Mouse (Mus musculus): Measurements from ENCODE around the gene Nabp1. TPM values are rescaled to one million over a fixed set of nuclear protein-coding genes. Genes with fewer than 3 reads are reported as not detected.

Gene Nabp1
- polyA plus RNA-seq, 1 experiment from 2014 or later: 7.4 TPM

DNA sequence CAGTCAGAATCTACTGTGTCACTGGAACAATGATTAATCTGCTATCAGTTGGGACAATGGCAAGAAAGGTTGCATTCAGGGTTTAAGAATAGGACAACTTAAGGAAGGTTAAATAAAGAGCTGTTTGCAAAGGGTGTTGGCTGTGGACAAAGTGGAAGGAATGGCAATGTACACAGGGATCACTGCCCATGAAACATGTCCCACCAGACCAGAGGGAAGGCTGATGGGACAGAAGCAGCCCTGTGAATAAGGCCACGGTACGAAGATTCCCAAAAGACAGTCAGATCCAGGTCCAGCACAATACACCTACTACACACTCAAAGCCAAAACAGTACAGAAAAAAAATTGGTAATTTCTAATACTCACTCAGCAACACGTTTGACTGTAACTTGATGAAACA is 30.3 kb upstream of the Nabp1 start:
- Histone ChIP-seq H3K9ac (no peak overlapping the region), H3K27me3 (no peaks in the 10 kb centered on the region), H3K4me3 (no peak overlapping the region), H3K4me2 (no peak overlapping the region), H3K36me3 (ENCODE audit: poor library complexity, severe bottlenecking) (no peaks in the 10 kb centered on the region), H3K9me3 (replicated peaks) (no peaks in the 10 kb centered on the region), H3K4me1 (no peaks in the 10 kb centered on the region), H3K27ac (no peak overlapping the region)
- WGBS: 59% methylated on average over 3 of the region's 3 CpGs
- ATAC-seq: no peak

DNA sequence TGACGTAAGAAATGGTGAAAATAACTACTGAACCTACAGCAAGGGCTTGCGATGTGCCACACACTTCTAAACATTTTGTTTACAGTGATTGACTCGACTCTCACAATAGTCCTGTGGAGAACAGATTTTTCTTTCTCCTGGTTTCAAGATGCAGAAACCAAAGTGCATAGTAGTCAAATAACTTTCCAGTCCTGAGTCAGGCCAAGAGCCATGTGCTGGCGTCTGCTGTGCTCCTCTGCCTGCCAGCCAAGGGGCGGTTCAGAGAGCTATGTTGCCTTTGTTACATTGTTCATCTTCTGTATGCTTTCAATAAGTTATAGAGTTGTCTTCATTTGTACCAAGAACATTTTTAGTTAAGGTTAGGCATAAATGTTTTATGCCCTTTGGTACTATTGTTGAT is 29.2 kb upstream of the Nabp1 start:
- Histone ChIP-seq H3K4me2 (no peak overlapping the region), H3K9ac (no peak overlapping the region), H3K36me3 (ENCODE audit: poor library complexity, severe bottlenecking) (no peaks in the 10 kb centered on the region), H3K9me3 (replicated peaks) (no peaks in the 10 kb centered on the region), H3K27me3 (no peaks in the 10 kb centered on the region), H3K4me1 (no peaks in the 10 kb centered on the region), H3K27ac (no peak overlapping the region), H3K4me3 (no peak overlapping the region)
- ATAC-seq: no peak
- WGBS: 76% methylated on average over 5 of the region's 5 CpGs

DNA sequence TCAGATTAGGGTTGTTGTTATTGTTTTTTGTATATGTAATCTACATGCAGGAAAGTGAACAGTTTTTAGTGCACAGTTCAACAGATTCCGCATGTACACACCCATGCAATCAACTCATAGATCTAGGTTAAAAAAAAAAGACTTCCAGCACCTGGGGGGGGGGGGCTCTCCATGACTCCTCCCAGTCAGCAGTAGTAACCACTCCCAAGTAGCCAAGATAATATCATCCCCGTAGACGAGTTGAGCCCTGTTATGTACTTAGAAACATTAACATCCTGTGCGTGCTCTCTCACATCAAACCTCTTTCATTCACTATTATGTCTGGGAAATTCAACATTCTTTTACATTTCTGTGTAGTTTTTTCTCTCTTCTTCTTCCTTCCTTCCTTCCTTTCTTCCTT is 28.0 kb upstream of the Nabp1 start:
- no peaks in the 10 kb centered on the region for H3K27me3 ChIP-seq
- no peak overlapping the region for H3K27ac ChIP-seq
- no peak overlapping the region for H3K9ac ChIP-seq
- H3K9me3 ChIP-seq (replicated peaks): no peaks in the 10 kb centered on the region
- H3K4me1 ChIP-seq: no peaks in the 10 kb centered on the region
- H3K36me3 ChIP-seq (ENCODE audit: poor library complexity, severe bottlenecking): no peaks in the 10 kb centered on the region
- no peak overlapping the region for H3K4me2 ChIP-seq
- WGBS: 92% methylated on average over 4 of the region's 4 CpGs
- no peak for ATAC-seq
- H3K4me3 ChIP-seq: no peak overlapping the region

DNA sequence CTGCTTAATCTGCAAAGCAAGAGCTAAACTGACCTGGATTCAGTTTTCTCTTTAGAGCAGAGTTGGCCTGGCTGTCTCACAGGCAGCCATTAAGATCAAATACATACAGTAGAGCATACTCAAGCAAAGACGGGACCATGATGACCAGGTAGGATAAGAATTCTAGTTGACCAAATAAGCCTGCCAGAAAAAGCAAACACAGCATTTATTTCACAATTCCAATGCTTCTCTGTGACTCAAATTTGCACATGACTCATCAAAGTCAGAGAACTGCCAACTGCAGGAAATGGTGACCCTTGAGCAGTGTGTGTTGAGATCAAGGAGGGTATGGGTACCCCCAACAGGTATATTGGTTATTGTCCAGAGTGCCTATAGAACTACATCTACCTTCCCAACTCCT is 27.4 kb upstream of the Nabp1 start:
- no peak overlapping the region for H3K27ac ChIP-seq
- no peaks in the 10 kb centered on the region for H3K27me3 ChIP-seq
- no peak overlapping the region for H3K4me3 ChIP-seq
- WGBS: 100% methylated on average over 1 of the region's 1 CpGs
- H3K9me3 ChIP-seq (replicated peaks): no peaks in the 10 kb centered on the region
- no peak for ATAC-seq
- no peak overlapping the region for H3K4me2 ChIP-seq
- no peaks in the 10 kb centered on the region for H3K36me3 ChIP-seq (ENCODE audit: poor library complexity, severe bottlenecking)
- H3K4me1 ChIP-seq: no peaks in the 10 kb centered on the region
- no peak overlapping the region for H3K9ac ChIP-seq

DNA sequence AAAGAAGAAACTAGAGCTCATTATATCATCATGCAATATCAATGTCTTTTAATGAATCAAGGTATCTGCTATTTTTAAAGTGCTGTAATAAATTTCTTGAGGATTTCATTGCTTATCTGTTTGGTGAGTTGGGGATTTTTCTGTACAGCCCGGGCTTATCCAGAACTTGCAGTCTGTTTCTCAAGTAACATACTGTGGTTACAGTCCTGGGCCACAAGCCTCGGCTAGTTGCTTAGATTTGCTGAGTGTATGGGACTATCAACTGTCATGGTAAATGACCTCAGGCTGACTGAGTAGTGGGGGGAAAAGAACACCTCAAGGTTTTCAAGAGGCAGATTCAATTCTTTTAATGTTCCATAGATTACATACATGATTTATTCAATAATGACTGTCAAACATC is 24.8 kb upstream of the Nabp1 start:
- WGBS: 86% methylated on average over 2 of the region's 2 CpGs
- Histone ChIP-seq H3K9me3 (replicated peaks) (no peaks in the 10 kb centered on the region), H3K4me1 (no peaks in the 10 kb centered on the region), H3K4me2 (no peak overlapping the region), H3K27me3 (no peaks in the 10 kb centered on the region), H3K4me3 (no peak overlapping the region), H3K9ac (no peak overlapping the region), H3K36me3 (ENCODE audit: poor library complexity, severe bottlenecking) (no peaks in the 10 kb centered on the region), H3K27ac (no peak overlapping the region)
- no peak for ATAC-seq

DNA sequence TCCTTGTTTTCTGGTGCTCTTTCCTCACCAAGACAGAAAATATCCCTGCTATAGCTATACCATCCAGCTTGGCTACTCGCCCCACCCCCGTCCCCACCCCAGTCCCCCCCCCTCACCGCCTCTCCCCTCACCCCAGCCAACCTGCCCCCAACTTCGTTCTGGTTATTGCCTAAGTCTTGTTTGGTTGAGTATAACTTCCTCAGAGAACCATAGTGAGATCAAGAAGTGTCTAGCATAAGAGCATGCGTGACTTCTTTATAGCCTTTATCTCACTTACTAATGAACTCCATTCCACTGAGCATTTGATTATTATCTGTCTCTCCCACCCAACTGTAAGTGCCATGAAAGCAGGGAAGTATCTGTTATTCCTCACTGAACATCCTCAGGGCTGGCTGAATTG is 24.1 kb upstream of the Nabp1 start:
- Histone ChIP-seq H3K4me2 (no peak overlapping the region), H3K4me3 (no peak overlapping the region), H3K9ac (no peak overlapping the region), H3K27me3 (no peaks in the 10 kb centered on the region), H3K36me3 (ENCODE audit: poor library complexity, severe bottlenecking) (no peaks in the 10 kb centered on the region), H3K27ac (no peak overlapping the region), H3K4me1 (no peaks in the 10 kb centered on the region), H3K9me3 (replicated peaks) (no peaks in the 10 kb centered on the region)
- ATAC-seq: no peak
- 82% methylated on average over 5 of the region's 5 CpGs for WGBS

DNA sequence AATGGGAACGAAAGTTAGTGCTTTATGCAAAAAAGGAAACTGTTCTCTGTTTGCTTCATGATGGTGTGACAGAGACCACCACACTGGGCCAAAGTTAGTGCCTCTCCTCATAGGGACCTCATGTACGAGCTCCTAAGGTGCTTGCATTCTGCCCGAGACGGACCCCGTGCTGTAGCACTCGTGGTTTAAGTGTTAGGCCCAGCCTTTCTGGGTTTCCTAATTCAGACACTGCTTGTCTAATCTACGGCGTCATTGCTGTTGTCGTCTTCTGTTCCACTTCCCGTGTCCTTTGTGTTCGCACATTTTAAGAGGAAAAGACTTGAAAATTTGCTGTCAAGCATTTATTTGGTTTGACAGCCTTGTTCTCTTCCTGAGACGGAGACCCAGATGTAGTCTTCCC is 23.0 kb upstream of the Nabp1 start:
- H3K4me3 ChIP-seq: no peak overlapping the region
- H3K4me2 ChIP-seq: no peak overlapping the region
- no peak overlapping the region for H3K9ac ChIP-seq
- no peak overlapping the region for H3K27ac ChIP-seq
- WGBS: 85% methylated on average over 12 of the region's 12 CpGs
- no peaks in the 10 kb centered on the region for H3K4me1 ChIP-seq
- no peaks in the 10 kb centered on the region for H3K36me3 ChIP-seq (ENCODE audit: poor library complexity, severe bottlenecking)
- H3K9me3 ChIP-seq (replicated peaks): no peaks in the 10 kb centered on the region
- no peak for ATAC-seq
- no peaks in the 10 kb centered on the region for H3K27me3 ChIP-seq

DNA sequence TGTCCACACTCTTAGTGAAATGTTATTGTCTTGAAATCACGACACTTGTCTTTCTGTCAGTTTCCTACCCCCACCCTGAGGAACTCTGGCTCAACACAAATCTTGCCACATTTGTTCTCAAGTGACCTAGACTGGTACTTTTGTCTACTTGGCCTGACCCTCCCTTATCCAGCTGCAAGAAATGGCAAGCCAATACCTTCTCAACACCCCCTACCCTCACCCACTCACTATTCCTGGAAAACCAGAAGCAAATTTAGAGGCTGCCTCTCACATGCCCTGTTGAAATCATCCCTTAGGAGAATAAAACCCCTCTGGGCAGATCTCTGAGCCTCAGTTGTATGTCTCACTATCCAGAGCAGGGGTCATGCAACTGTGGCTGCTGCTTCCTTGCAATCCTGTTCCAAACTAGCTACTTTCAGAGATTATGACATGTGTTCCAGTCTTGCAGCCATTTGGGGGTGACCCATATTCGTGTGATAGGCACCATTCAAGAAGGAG is 20.4 kb upstream of the Nabp1 start:
- Histone ChIP-seq H3K27ac (no peak overlapping the region), H3K9ac (no peak overlapping the region), H3K36me3 (ENCODE audit: poor library complexity, severe bottlenecking) (no peaks in the 10 kb centered on the region), H3K4me1 (no peaks in the 10 kb centered on the region), H3K9me3 (replicated peaks) (no peaks in the 10 kb centered on the region), H3K27me3 (no peaks in the 10 kb centered on the region), H3K4me2 (no peak overlapping the region), H3K4me3 (no peak overlapping the region)
- 65% methylated on average over 2 of the region's 2 CpGs for WGBS
- no peak for ATAC-seq

DNA sequence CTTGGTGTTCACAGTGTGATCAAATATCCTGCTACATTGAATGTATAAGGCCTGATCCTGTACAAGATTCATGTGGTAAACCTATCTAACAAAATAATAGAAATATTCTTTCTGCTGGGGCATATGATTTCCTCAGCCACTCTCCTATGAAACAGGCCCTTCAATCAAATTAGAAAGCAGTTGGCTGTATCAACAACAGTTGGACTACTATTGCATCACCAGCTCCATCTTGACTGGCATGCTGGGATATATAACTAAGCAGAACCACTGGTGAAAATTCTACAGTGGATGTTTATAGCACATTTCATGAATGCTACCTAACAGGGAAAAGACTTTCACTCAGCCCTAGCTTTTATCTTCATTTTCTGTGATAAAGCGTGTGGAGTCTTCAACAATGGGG is 17.9 kb upstream of the Nabp1 start:
- no peaks in the 10 kb centered on the region for H3K27me3 ChIP-seq
- WGBS: 93% methylated on average over 1 of the region's 1 CpGs
- no peak overlapping the region for H3K27ac ChIP-seq
- ATAC-seq: no peak
- no peak overlapping the region for H3K4me3 ChIP-seq
- H3K4me1 ChIP-seq: no peaks in the 10 kb centered on the region
- no peak overlapping the region for H3K9ac ChIP-seq
- no peaks in the 10 kb centered on the region for H3K9me3 ChIP-seq (replicated peaks)
- H3K36me3 ChIP-seq (ENCODE audit: poor library complexity, severe bottlenecking): no peaks in the 10 kb centered on the region
- no peak overlapping the region for H3K4me2 ChIP-seq

DNA sequence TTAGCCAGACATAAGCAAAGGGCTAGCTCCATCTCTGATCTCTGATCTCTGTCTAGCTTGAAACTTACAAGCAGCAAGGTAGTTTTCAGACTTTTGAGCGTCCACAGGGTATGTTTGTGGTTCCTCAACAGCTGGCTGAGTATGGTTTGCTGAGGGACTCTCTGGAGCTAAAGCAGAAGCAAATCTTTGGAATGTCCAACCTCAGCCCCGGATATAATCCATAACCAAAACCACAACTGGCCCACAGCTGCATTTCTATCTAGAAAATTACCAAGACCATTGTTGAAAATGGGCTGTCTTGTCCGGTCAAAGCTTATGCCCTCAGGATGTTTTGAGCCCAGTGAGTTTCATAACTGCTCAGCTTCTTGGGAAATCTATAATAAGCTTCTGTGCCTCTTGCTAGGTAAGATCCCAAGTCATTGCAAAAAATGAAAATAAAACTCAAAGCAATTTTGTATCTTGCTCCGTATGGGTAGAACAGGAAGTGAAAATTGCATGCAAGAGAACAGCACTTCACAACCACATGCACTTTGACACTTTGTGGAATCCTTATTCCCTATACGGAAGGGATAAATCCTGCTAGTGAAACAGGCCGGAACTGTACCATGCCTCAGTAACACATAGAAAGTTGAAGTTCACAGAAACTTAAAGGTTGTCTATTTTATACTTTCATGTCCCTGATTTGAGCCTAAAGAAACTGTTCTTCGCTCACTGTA is 15.5 kb upstream of the Nabp1 start:
- no peaks in the 10 kb centered on the region for H3K9me3 ChIP-seq (replicated peaks)
- H3K9ac ChIP-seq: no peak overlapping the region
- H3K4me2 ChIP-seq: no peak overlapping the region
- WGBS: 89% methylated on average over 7 of the region's 7 CpGs
- H3K27me3 ChIP-seq: no peaks in the 10 kb centered on the region
- ATAC-seq: no peak
- H3K36me3 ChIP-seq (ENCODE audit: poor library complexity, severe bottlenecking): no peaks in the 10 kb centered on the region
- H3K27ac ChIP-seq: no peak overlapping the region
- H3K4me3 ChIP-seq: no peak overlapping the region
- H3K4me1 ChIP-seq: no peaks in the 10 kb centered on the region

DNA sequence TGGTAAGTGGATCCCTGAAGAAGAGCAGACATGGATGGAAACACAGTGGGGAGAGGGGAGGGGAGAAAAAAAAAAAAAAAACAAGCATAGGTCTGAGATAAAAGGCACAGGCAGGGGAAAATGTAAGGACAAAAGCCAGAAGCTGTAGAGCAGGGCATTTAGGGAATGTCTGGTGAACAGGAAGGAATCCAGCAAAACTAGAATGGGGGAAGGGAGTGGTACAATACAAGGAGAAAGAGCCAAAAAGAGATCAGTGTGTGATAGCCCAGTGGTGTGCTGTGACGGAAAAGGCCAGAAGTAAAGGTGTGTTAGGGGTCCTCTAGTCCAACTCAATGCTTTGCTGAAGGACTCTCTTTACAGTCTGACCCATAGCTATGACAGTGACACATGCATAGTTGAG is 8.1 kb upstream of the Nabp1 start:
- WGBS: 78% methylated on average over 1 of the region's 1 CpGs
- H3K36me3 ChIP-seq (ENCODE audit: poor library complexity, severe bottlenecking): no peaks in the 10 kb centered on the region
- H3K4me3 ChIP-seq: no peak overlapping the region
- H3K4me1 ChIP-seq: no peaks in the 10 kb centered on the region
- H3K27me3 ChIP-seq: no peaks in the 10 kb centered on the region
- H3K27ac ChIP-seq: no peak overlapping the region
- H3K9ac ChIP-seq: no peak overlapping the region
- H3K4me2 ChIP-seq: no peak overlapping the region
- no peaks in the 10 kb centered on the region for H3K9me3 ChIP-seq (replicated peaks)
- no peak for ATAC-seq

DNA sequence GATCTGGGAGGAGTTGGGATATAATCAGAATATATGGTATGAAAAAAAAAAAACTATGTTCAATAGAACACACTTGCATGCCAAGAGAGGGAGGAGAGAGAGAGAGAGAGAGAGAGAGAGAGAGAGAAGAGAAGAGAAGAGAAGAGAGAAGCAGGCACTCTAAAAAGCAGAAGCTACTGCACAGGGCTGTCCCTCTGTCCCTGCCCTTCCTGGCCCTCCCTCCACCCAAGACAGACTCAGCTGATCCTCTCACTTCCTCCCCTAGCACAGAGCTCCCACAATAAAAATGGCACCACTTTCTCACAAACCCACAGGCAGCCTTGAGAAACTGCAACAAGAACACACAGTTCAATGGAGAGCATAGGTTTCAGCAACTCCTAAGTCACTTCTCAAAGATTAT is 2.2 kb upstream of the Nabp1 start:
- no peak for ATAC-seq
- no peak overlapping the region for H3K27ac ChIP-seq
- no peak overlapping the region for H3K9ac ChIP-seq
- H3K9me3 ChIP-seq (replicated peaks): no peaks in the 10 kb centered on the region
- no peaks in the 10 kb centered on the region for H3K36me3 ChIP-seq (ENCODE audit: poor library complexity, severe bottlenecking)
- no peak overlapping the region for H3K4me2 ChIP-seq
- H3K4me3 ChIP-seq: no peak overlapping the region
- peaks cover 5% of the 10 kb centered on the region; the same call in 1 of the 2 replicates for H3K4me1 ChIP-seq
- H3K27me3 ChIP-seq: peaks cover 4% of the 10 kb centered on the region; the same call in 1 of the 2 replicates

DNA sequence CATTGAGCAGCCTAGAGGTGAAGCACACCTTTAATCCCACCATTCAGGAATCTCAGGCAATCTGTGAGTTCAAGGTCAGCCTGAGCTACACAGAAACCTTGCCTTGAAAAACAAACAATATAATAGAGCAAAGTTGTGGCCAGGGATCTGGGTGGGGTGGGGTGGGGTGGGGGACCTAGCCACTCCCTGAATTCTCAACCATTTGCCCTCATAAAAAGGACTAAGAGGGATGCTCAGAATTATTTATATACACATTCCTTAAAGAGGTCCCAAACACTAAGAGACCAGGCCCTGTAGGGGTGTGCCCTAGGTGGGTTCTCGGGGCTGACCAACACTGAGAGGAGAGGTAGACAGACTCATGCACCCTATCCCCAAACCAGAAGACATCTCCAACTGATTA is 1.5 kb upstream of the Nabp1 start:
- Histone ChIP-seq H3K4me3 (no peak overlapping the region), H3K4me1 (peaks cover 5% of the 10 kb centered on the region; the same call in 1 of the 2 replicates), H3K36me3 (ENCODE audit: poor library complexity, severe bottlenecking) (no peaks in the 10 kb centered on the region), H3K27me3 (peaks cover 4% of the 10 kb centered on the region; the same call in 1 of the 2 replicates), H3K9me3 (replicated peaks) (no peaks in the 10 kb centered on the region), H3K4me2 (no peak overlapping the region), H3K9ac (no peak overlapping the region), H3K27ac (no peak overlapping the region)
- 94% methylated on average over 1 of the region's 1 CpGs for WGBS
- ATAC-seq: no peak
